8 mouse cellular contexts compared by ENCODE assay signal in genomic region chr19:6942764-6943163, GRCm38 (mm10). TPM values are rescaled to one million over a fixed set of nuclear protein-coding genes. Genes with fewer than 3 reads are reported as not detected.
A peak's percentile ranks its signal among the peaks of the same experiment; 100 is the strongest.
DNase-seq lines count a peak whose midpoint lies in the region; ATAC-seq and TF ChIP-seq lines count a peak whose summit lies in the region.

No protein-coding gene starts in this region.

- intact Hi-C loops in gastrocnemius, postnatal 36 days (cut with DNase I) = no loop called here

- H3K4me1 ChIP-seq in heart, postnatal 0 days (ENCODE audit: control insufficient read depth, insufficient read depth) = peaks cover 19% of the 10 kb centered on the region
- H3K4me1 ChIP-seq in MEL (ENCODE audit: control insufficient read depth in 1 of 2, insufficient read depth in 2 of 2, low read length in 2 of 2) = peaks cover 0 to 10% of the 10 kb centered on the region in 2 experiments; a peak in 2 of 4 replicates
- peaks cover 20% of the 10 kb centered on the region for H3K4me1 ChIP-seq in forebrain, postnatal 0 days (ENCODE audit: insufficient read depth)
- H3K4me1 ChIP-seq in midbrain, embryonic 10.5 days = peaks cover 44% of the 10 kb centered on the region

- H3K9me3 ChIP-seq in heart, postnatal 0 days (replicated peaks; ENCODE audit: control insufficient read depth, low read length) = no peaks in the 10 kb centered on the region
- H3K9me3 ChIP-seq in MEL (replicated peaks; ENCODE audit: insufficient read depth, low read length) = no peaks in the 10 kb centered on the region
- no peaks in the 10 kb centered on the region for H3K9me3 ChIP-seq in forebrain, postnatal 0 days (ENCODE audit: low read length)
- H3K9me3 ChIP-seq in midbrain, embryonic 10.5 days (replicated peaks) = no peaks in the 10 kb centered on the region

- no peak for TF ChIP-seq RAD21 in MEL (IDR thresholded peaks at IDR 0.05; ENCODE audit: low read depth, low read length)

- H3K4me2 ChIP-seq in heart, postnatal 0 days (ENCODE audit: low read depth, low read length) = peak overlapping the region; percentile 87
- peak overlapping the region; percentile 97 for H3K4me2 ChIP-seq in forebrain, postnatal 0 days (ENCODE audit: low read depth)

- 26% methylated on average over 5 of the region's 5 CpGs for WGBS in heart, postnatal 0 days
- WGBS in forebrain, postnatal 0 days = 31% methylated on average over 5 of the region's 5 CpGs
- 34% methylated on average over 5 of the region's 5 CpGs for WGBS in midbrain, embryonic 10.5 days

- TF ChIP-seq EP300 in heart, postnatal 0 days (IDR thresholded peaks at IDR 0.05; ENCODE audit: low read depth) = no peak
- TF ChIP-seq EP300 in MEL (IDR thresholded peaks at IDR 0.05; ENCODE audit: low read depth in 1 of 2, low read length in 2 of 2) = no peak

- H3K36me3 ChIP-seq in heart, postnatal 0 days (replicated peaks; ENCODE audit: control insufficient read depth, insufficient read depth, low read length) = 0 out of 2 replicates have a peak, but pooled peaks cover 4% of the 10 kb centered on the region
- peaks cover 0 to 2% of the 10 kb centered on the region in 2 experiments; a peak in 1 of 4 replicates for H3K36me3 ChIP-seq in MEL (ENCODE audit: control insufficient read depth in 1 of 2, insufficient read depth in 2 of 2, low read length in 2 of 2)
- H3K36me3 ChIP-seq in forebrain, postnatal 0 days (ENCODE audit: insufficient read depth) = peaks cover 18% of the 10 kb centered on the region
- peaks cover 17% of the 10 kb centered on the region for H3K36me3 ChIP-seq in midbrain, embryonic 10.5 days

- H3K27ac ChIP-seq in heart, postnatal 0 days (ENCODE audit: low read depth) = peak overlapping the region; percentile 84
- H3K27ac ChIP-seq in MEL (ENCODE audit: control insufficient read depth, low read depth, low read length) = peak overlapping the region; percentile 41
- H3K27ac ChIP-seq in forebrain, postnatal 0 days (ENCODE audit: low read depth, low read length) = peak overlapping the region; percentile 95
- peak overlapping the region; percentile 95 for H3K27ac ChIP-seq in midbrain, embryonic 10.5 days (replicated peaks)

- H3K4me3 ChIP-seq in heart, postnatal 0 days (ENCODE audit: low read depth, low read length) = peak overlapping the region; percentile 72
- peak overlapping the region; percentile 62 to 78 for H3K4me3 ChIP-seq in MEL (ENCODE audit: control insufficient read depth in 1 of 2, insufficient read depth in 1 of 2, low read depth in 2 of 2, low read length in 2 of 2)
- H3K4me3 ChIP-seq in forebrain, postnatal 0 days (ENCODE audit: low read depth, low read length) = peak overlapping the region; percentile 88
- peak overlapping the region; percentile 87 for H3K4me3 ChIP-seq in midbrain, embryonic 10.5 days

- ATAC-seq in heart, postnatal 0 days (ENCODE audit: insufficient read depth, low read depth) = no peak
- ATAC-seq in forebrain, postnatal 0 days = 0 out of 2 replicates have a peak, but pooled peaks have one; percentile 1

- H3K79me2 ChIP-seq in MEL (ENCODE audit: control insufficient read depth, insufficient read depth, low read length, poor library complexity) = peaks cover 8% of the 10 kb centered on the region; the same call in 1 of the 2 replicates

- H3K27me3 ChIP-seq in heart, postnatal 0 days (ENCODE audit: control insufficient read depth, insufficient read depth, low read length) = no peaks in the 10 kb centered on the region
- no peaks in the 10 kb centered on the region for H3K27me3 ChIP-seq in MEL (ENCODE audit: control insufficient read depth in 1 of 2, insufficient read depth in 2 of 2, low read length in 2 of 2)
- no peaks in the 10 kb centered on the region for H3K27me3 ChIP-seq in forebrain, postnatal 0 days (ENCODE audit: insufficient read depth, low read length)
- H3K27me3 ChIP-seq in midbrain, embryonic 10.5 days (ENCODE audit: low read depth, poor library complexity, severe bottlenecking) = peaks cover 25% of the 10 kb centered on the region

- no peak for TF ChIP-seq CTCF in heart, postnatal 0 days (IDR thresholded peaks at IDR 0.05; ENCODE audit: low read depth)
- TF ChIP-seq CTCF in MEL (IDR thresholded peaks at IDR 0.05 in 2 of 3, conservative IDR thresholded peaks at IDR 0.05 in 1 of 3; ENCODE audit: control insufficient read depth in 1 of 3, insufficient read depth in 1 of 3, low read depth in 2 of 3, low read length in 3 of 3, poor library complexity in 1 of 3, severe bottlenecking in 1 of 3) = no peak
- TF ChIP-seq CTCF in forebrain, postnatal 0 days (IDR thresholded peaks at IDR 0.05; ENCODE audit: low read depth) = no peak

- no peak for TF ChIP-seq POLR2A in MEL (IDR thresholded peaks at IDR 0.05; ENCODE audit: control insufficient read depth in 1 of 2, insufficient read depth in 1 of 2, low read depth in 1 of 2, low read length in 2 of 2, poor library complexity in 1 of 2)

- H3K9ac ChIP-seq in heart, postnatal 0 days (replicated peaks; ENCODE audit: low read depth, low read length) = peak overlapping the region; percentile 61
- H3K9ac ChIP-seq in MEL (ENCODE audit: control insufficient read depth, low read depth, low read length, poor library complexity, severe bottlenecking) = peak overlapping the region; percentile 75
- peak overlapping the region; percentile 93 for H3K9ac ChIP-seq in forebrain, postnatal 0 days

- no peak for DNase-seq in heart, postnatal 0 days (ENCODE audit: low spot score)
- DNase-seq in heart, postnatal 4 days = no peak
- no peak for DNase-seq in MEL (ENCODE audit: low read depth, low spot score)
- no peak for DNase-seq in forebrain, postnatal 0 days
- no peak for DNase-seq in midbrain, embryonic 10.5 days (ENCODE audit: low spot score)
- DNase-seq in right cerebral cortex, adult 2 months (ENCODE audit: low spot score in 2 of 2) = no peak
- DNase-seq in right cerebral cortex, adult 18-20 months = no peak
- no peak for DNase-seq in gastrocnemius, postnatal 36 days

RNA-seq across cellular contexts. Expression of gene Gpr137, which starts 0.5 kb away (rescaled TPM):
- 23.4 and 46.1 TPM in 2 replicates for total RNA-seq in heart, postnatal 0 days (2014; rRNA removed; ENCODE audit: low replicate concordance)
- 16.8 and 20.9 TPM in 2 replicates for polyA plus RNA-seq in heart, postnatal 0 days (2015; fragmentation: Nextera tagmentation; extraction: Ambion mirVana)
- 10 to 100 TPM; 18.7 to 21.4 TPM for total RNA-seq in heart, postnatal 4 days (2021)
- 21.3 and 27.1 TPM in 2 replicates for total RNA-seq in MEL (2012; rRNA removed)
- polyA plus RNA-seq in MEL (2012; ENCODE audit: insufficient read depth in 1 of 2, insufficient read length in 2 of 2, low read depth in 1 of 2, low replicate concordance in 2 of 2, missing spikeins in 1 of 2) = 10 to 100 TPM in 1 of 2 experiments, not detected in 1; 35.3 TPM
- 65.4 and 75.2 TPM in 2 replicates for total RNA-seq in forebrain, postnatal 0 days (2014; rRNA removed)
- 68.5 and 77.6 TPM in 2 replicates for polyA plus RNA-seq in forebrain, postnatal 0 days (2015; fragmentation: Nextera tagmentation; extraction: Ambion mirVana)
- 29.5 and 33.9 TPM in 2 replicates for polyA plus RNA-seq in midbrain, embryonic 10.5 days (2016; fragmentation: Nextera tagmentation; extraction: Ambion mirVana)
- total RNA-seq in gastrocnemius, postnatal 36 days (2021) = 1 to 10 TPM; 9.4 to 9.7 TPM

RNA-seq across cellular contexts. Expression of gene Bad, which starts 1.1 kb away (rescaled TPM):
- total RNA-seq in heart, postnatal 0 days (2014; rRNA removed; ENCODE audit: low replicate concordance) = 46.8 and 76.0 TPM in 2 replicates
- polyA plus RNA-seq in heart, postnatal 0 days (2015; fragmentation: Nextera tagmentation; extraction: Ambion mirVana) = 60.7 and 62.6 TPM in 2 replicates
- total RNA-seq in heart, postnatal 4 days (2021) = 10 to 100 TPM; 29.6 to 30.5 TPM
- total RNA-seq in MEL (2012; rRNA removed) = 37.7 and 51.7 TPM in 2 replicates
- polyA plus RNA-seq in MEL (2012; ENCODE audit: insufficient read depth in 1 of 2, insufficient read length in 2 of 2, low read depth in 1 of 2, low replicate concordance in 2 of 2, missing spikeins in 1 of 2) = 10 to 100 TPM in 1 of 2 experiments, not detected in 1; 69.7 TPM
- total RNA-seq in forebrain, postnatal 0 days (2014; rRNA removed) = 56.5 and 94.9 TPM in 2 replicates
- polyA plus RNA-seq in forebrain, postnatal 0 days (2015; fragmentation: Nextera tagmentation; extraction: Ambion mirVana) = 95.3 and 111 TPM in 2 replicates
- 66.6 and 69.8 TPM in 2 replicates for polyA plus RNA-seq in midbrain, embryonic 10.5 days (2016; fragmentation: Nextera tagmentation; extraction: Ambion mirVana)
- 10 to 100 TPM; 10.7 to 14.1 TPM for total RNA-seq in gastrocnemius, postnatal 36 days (2021)

RNA-seq across cellular contexts. Expression of gene Kcnk4, which starts 8.4 kb away (rescaled TPM):
- not detected in 2 replicates for total RNA-seq in heart, postnatal 0 days (2014; rRNA removed; ENCODE audit: low replicate concordance)
- polyA plus RNA-seq in heart, postnatal 0 days (2015; fragmentation: Nextera tagmentation; extraction: Ambion mirVana) = 0.04 and 0.30 TPM in 2 replicates
- total RNA-seq in heart, postnatal 4 days (2021) = under 1 TPM in 1 of 2 experiments, not detected in 1; 0.56 TPM
- total RNA-seq in MEL (2012; rRNA removed) = 0.15 TPM in 1 of 2 replicates, not detected in the other
- polyA plus RNA-seq in MEL (2012; ENCODE audit: insufficient read depth in 1 of 2, insufficient read length in 2 of 2, low read depth in 1 of 2, low replicate concordance in 2 of 2, missing spikeins in 1 of 2) = 1 to 10 TPM in 1 of 2 experiments, not detected in 1; 1.8 TPM
- total RNA-seq in forebrain, postnatal 0 days (2014; rRNA removed) = 8.8 and 12.7 TPM in 2 replicates
- polyA plus RNA-seq in forebrain, postnatal 0 days (2015; fragmentation: Nextera tagmentation; extraction: Ambion mirVana) = 8.6 and 8.7 TPM in 2 replicates
- 0.11 TPM in 1 of 2 replicates, not detected in the other for polyA plus RNA-seq in midbrain, embryonic 10.5 days (2016; fragmentation: Nextera tagmentation; extraction: Ambion mirVana)
- not detected for total RNA-seq in gastrocnemius, postnatal 36 days (2021)

RNA-seq across cellular contexts. Expression of gene Catsperz, which starts 17.6 kb away (rescaled TPM):
- not detected in 2 replicates for total RNA-seq in heart, postnatal 0 days (2014; rRNA removed; ENCODE audit: low replicate concordance)
- 2.2 and 2.5 TPM in 2 replicates for polyA plus RNA-seq in heart, postnatal 0 days (2015; fragmentation: Nextera tagmentation; extraction: Ambion mirVana)
- not detected for total RNA-seq in heart, postnatal 4 days (2021)
- total RNA-seq in MEL (2012; rRNA removed) = 0.65 TPM in 1 of 2 replicates, not detected in the other
- polyA plus RNA-seq in MEL (2012; ENCODE audit: insufficient read depth in 1 of 2, insufficient read length in 2 of 2, low read depth in 1 of 2, low replicate concordance in 2 of 2, missing spikeins in 1 of 2) = 1 to 10 TPM in 1 of 2 experiments, not detected in 1; 2.4 TPM
- total RNA-seq in forebrain, postnatal 0 days (2014; rRNA removed) = 0.71 and 1.6 TPM in 2 replicates
- 1.2 and 2.4 TPM in 2 replicates for polyA plus RNA-seq in forebrain, postnatal 0 days (2015; fragmentation: Nextera tagmentation; extraction: Ambion mirVana)
- polyA plus RNA-seq in midbrain, embryonic 10.5 days (2016; fragmentation: Nextera tagmentation; extraction: Ambion mirVana) = 0.35 and 0.43 TPM in 2 replicates
- total RNA-seq in gastrocnemius, postnatal 36 days (2021) = not detected

RNA-seq across cellular contexts. Expression of gene Esrra, which starts 21.2 kb away (rescaled TPM):
- 189 and 194 TPM in 2 replicates for total RNA-seq in heart, postnatal 0 days (2014; rRNA removed; ENCODE audit: low replicate concordance)
- polyA plus RNA-seq in heart, postnatal 0 days (2015; fragmentation: Nextera tagmentation; extraction: Ambion mirVana) = 49.1 and 51.7 TPM in 2 replicates
- total RNA-seq in heart, postnatal 4 days (2021) = 100 to 1,000 TPM; 111 to 119 TPM
- total RNA-seq in MEL (2012; rRNA removed) = 30.5 and 40.9 TPM in 2 replicates
- 10 to 100 TPM in 1 of 2 experiments, not detected in 1; 32.5 TPM for polyA plus RNA-seq in MEL (2012; ENCODE audit: insufficient read depth in 1 of 2, insufficient read length in 2 of 2, low read depth in 1 of 2, low replicate concordance in 2 of 2, missing spikeins in 1 of 2)
- total RNA-seq in forebrain, postnatal 0 days (2014; rRNA removed) = 42.6 and 43.0 TPM in 2 replicates
- 6.4 and 8.4 TPM in 2 replicates for polyA plus RNA-seq in forebrain, postnatal 0 days (2015; fragmentation: Nextera tagmentation; extraction: Ambion mirVana)
- polyA plus RNA-seq in midbrain, embryonic 10.5 days (2016; fragmentation: Nextera tagmentation; extraction: Ambion mirVana) = 8.9 and 9.5 TPM in 2 replicates
- 10 to 100 TPM; 84.3 to 85.3 TPM for total RNA-seq in gastrocnemius, postnatal 36 days (2021)

Comparison
In these comparisons a context has a peak if more than half of its experiments do, and no peak if none do; other contexts are left out.
1. H3K27ac ChIP-seq: peak in every context shown above with its lines; median percentile 95 in forebrain, postnatal 0 days; 95 in midbrain, embryonic 10.5 days; 84 in heart, postnatal 0 days; 41 in MEL.